Mouse (Mus musculus) liver, embryonic 12.5 days (tissue): ENCODE results near the gene Faap20. TPM values are rescaled to one million over a fixed set of nuclear protein-coding genes. Genes with fewer than 3 reads are reported as not detected.

Experiments used
- ATAC-seq: fragments of 200-750 bp; cut with Nextera tagmentation; 2 replicates; pipeline ENCODE4 v1.8.0; 2017; ENCODE audit warnings: moderate number of reproducible peaks, mild to moderate bottlenecking, moderate library complexity
- H3K27ac ChIP-seq: fragments of 300-500 bp; sonication (generic); 2 replicates; pipeline ENCODE4 v1.5.1; 2016; ENCODE audit warnings: mild to moderate bottlenecking
- H3K27me3 ChIP-seq: fragments of 300-500 bp; sonication (generic); replicated peaks from 2 replicates; pipeline ENCODE4 v1.6.1; 2016; ENCODE audit warnings: mild to moderate bottlenecking, moderate library complexity
- H3K36me3 ChIP-seq: fragments of 300-500 bp; sonication (generic); 2 replicates; pipeline ENCODE4 v1.6.1; 2016; ENCODE audit warnings: mild to moderate bottlenecking, moderate library complexity
- H3K4me1 ChIP-seq: fragments of 300-500 bp; sonication (generic); 2 replicates; pipeline ENCODE4 v1.6.1; 2016
- H3K4me2 ChIP-seq: fragments of 300-500 bp; sonication (generic); 2 replicates; pipeline ENCODE4 v1.6.1; 2016; ENCODE audit warnings: mild to moderate bottlenecking, moderate library complexity
- H3K4me3 ChIP-seq: fragments of 300-500 bp; sonication (generic); 2 replicates; pipeline ENCODE4 v1.5.1; 2016; ENCODE audit warnings: mild to moderate bottlenecking, moderate library complexity
- H3K9ac ChIP-seq: fragments of 300-500 bp; sonication (generic); 2 replicates; pipeline ENCODE4 v1.6.1; 2016; ENCODE audit warnings: mild to moderate bottlenecking, moderate library complexity
- H3K9me3 ChIP-seq: fragments of 300-500 bp; sonication (generic); replicated peaks from 2 replicates; pipeline ENCODE4 v1.6.1; 2016; ENCODE audit warnings: mild to moderate bottlenecking, moderate library complexity
- WGBS: fragments of 180-500 bp; shearing (Covaris S2); methylation state at CpG from one replicate; pipeline ENCODE4 v1.1.7; 2016; ENCODE audit not compliant: insufficient replicate concordance; 5-methylcytosine and 5-hydroxymethylcytosine counted together
- polyA plus RNA-seq: library from polyadenylated mRNA; unstranded; fragments of >200 nt; fragmentation: Nextera tagmentation; extraction: Ambion mirVana; gene quantifications from 2 replicates; pipeline ENCODE4 v1.2.1, GENCODE M21; 2016

The Faap20 gene
- polyA plus RNA-seq, 1 experiment from 2014 or later = 31.2 TPM

DNA sequence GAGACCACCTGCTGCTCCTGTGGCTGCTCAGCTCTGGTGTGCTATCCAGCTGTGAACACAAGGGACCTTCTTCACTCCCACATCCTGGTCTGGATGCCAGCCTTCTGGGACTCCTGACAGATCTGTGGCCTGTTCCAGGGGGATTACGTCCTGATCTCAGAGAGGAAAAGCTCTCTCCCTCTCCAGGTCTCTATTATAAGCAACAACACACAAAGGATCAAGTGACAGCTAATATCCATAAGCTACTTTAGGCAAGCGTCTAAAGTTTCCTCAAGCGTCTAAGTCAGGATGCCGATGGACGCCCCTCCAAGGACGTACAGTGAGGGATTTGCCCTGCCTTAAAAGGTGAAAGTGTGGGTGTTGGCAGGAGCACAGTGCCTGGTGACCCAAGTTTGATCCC, 32.6 kb downstream of the Faap20 start:
- 70% methylated on average over 6 of the region's 6 CpGs for WGBS
- Histone ChIP-seq H3K27me3 (peaks cover 6% of the 10 kb centered on the region), H3K9ac (no peak overlapping the region), H3K27ac (no peak overlapping the region), H3K4me2 (no peak overlapping the region), H3K4me3 (no peak overlapping the region), H3K36me3 (no peaks in the 10 kb centered on the region), H3K4me1 (no peaks in the 10 kb centered on the region), H3K9me3 (no peaks in the 10 kb centered on the region)
- ATAC-seq = no peak

- Histone ChIP-seq H3K4me1 (no peaks in the 10 kb centered on the region), H3K4me3 (no peak overlapping the region), H3K9me3 (no peaks in the 10 kb centered on the region), H3K27me3 (peaks cover 6% of the 10 kb centered on the region), H3K36me3 (no peaks in the 10 kb centered on the region), H3K27ac (no peak overlapping the region), H3K9ac (no peak overlapping the region), H3K4me2 (no peak overlapping the region)
- ATAC-seq = no peak
- WGBS = 38% methylated on average over 11 of the region's 11 CpGs
These were observed 33.5 kb downstream of the Faap20 start for GRCm38 (mm10) chr4:155283001-155283503.

GRCm38 (mm10) chr4:155283585-155283984, 34.0 kb downstream of the Faap20 start:
- Histone ChIP-seq H3K36me3 (no peaks in the 10 kb centered on the region), H3K4me3 (no peak overlapping the region), H3K4me2 (no peak overlapping the region), H3K9me3 (no peaks in the 10 kb centered on the region), H3K9ac (no peak overlapping the region), H3K27me3 (peaks cover 6% of the 10 kb centered on the region), H3K27ac (no peak overlapping the region), H3K4me1 (no peaks in the 10 kb centered on the region)
- no peak for ATAC-seq
- 55% methylated on average over 9 of the region's 9 CpGs for WGBS

- H3K36me3 ChIP-seq = no peaks in the 10 kb centered on the region
- no peaks in the 10 kb centered on the region for H3K4me1 ChIP-seq
- no peaks in the 10 kb centered on the region for H3K9me3 ChIP-seq
- peaks cover 6% of the 10 kb centered on the region for H3K27me3 ChIP-seq
- no peak for ATAC-seq
- H3K9ac ChIP-seq = no peak overlapping the region
- H3K4me2 ChIP-seq = no peak overlapping the region
- 65% methylated on average over 15 of the region's 15 CpGs for WGBS
- H3K27ac ChIP-seq = no peak overlapping the region
- H3K4me3 ChIP-seq = no peak overlapping the region
These were observed 35.1 kb downstream of the Faap20 start for GRCm38 (mm10) chr4:155284521-155285379.

DNA sequence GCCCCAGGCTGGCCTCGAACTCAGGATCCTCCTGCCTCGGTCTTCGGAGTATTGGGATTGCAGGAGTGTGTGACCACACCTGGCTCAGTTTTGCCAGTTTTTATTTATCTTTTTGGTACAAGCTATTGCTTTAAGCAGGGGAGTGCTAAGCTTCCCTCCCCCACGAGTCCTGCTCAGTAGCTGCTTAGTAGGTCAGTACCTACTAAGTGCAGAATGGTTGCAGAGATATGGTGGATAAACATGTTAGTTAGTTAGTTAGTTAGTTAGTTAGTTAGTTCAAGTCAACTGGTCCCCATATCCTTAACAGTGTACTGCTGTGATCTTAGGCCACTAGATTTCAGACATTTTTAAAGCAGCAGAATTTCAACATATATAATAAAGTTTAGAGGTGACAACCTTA, 36.5 kb downstream of the Faap20 start:
- H3K4me2 ChIP-seq = no peak overlapping the region
- H3K9me3 ChIP-seq = no peaks in the 10 kb centered on the region
- H3K36me3 ChIP-seq = no peaks in the 10 kb centered on the region
- 71% methylated on average over 4 of the region's 4 CpGs for WGBS
- H3K4me3 ChIP-seq = no peak overlapping the region
- no peak overlapping the region for H3K27ac ChIP-seq
- H3K4me1 ChIP-seq = 0 out of 2 replicates have a peak, but pooled peaks cover 5% of the 10 kb centered on the region
- no peak overlapping the region for H3K9ac ChIP-seq
- H3K27me3 ChIP-seq = peaks cover 6% of the 10 kb centered on the region
- no peak for ATAC-seq

- ATAC-seq = no peak
- Histone ChIP-seq H3K27me3 (peaks cover 6% of the 10 kb centered on the region), H3K4me3 (no peak overlapping the region), H3K9me3 (no peaks in the 10 kb centered on the region), H3K4me2 (no peak overlapping the region), H3K27ac (no peak overlapping the region), H3K36me3 (no peaks in the 10 kb centered on the region), H3K9ac (no peak overlapping the region), H3K4me1 (0 out of 2 replicates have a peak, but pooled peaks cover 5% of the 10 kb centered on the region)
- 72% methylated on average over 11 of the region's 11 CpGs for WGBS
These were observed 38.1 kb downstream of the Faap20 start for GRCm38 (mm10) chr4:155287713-155288112.

- H3K9me3 ChIP-seq = no peaks in the 10 kb centered on the region
- H3K9ac ChIP-seq = no peak overlapping the region
- no peak overlapping the region for H3K4me3 ChIP-seq
- H3K4me1 ChIP-seq = 0 out of 2 replicates have a peak, but pooled peaks cover 5% of the 10 kb centered on the region
- 54% methylated on average over 1 of the region's 1 CpGs for WGBS
- no peaks in the 10 kb centered on the region for H3K36me3 ChIP-seq
- no peak overlapping the region for H3K4me2 ChIP-seq
- H3K27ac ChIP-seq = no peak overlapping the region
- no peaks in the 10 kb centered on the region; the same call in none of the 2 replicates for H3K27me3 ChIP-seq
- no peak for ATAC-seq
These were observed 39.0 kb downstream of the Faap20 start for GRCm38 (mm10) chr4:155288586-155288985.

DNA sequence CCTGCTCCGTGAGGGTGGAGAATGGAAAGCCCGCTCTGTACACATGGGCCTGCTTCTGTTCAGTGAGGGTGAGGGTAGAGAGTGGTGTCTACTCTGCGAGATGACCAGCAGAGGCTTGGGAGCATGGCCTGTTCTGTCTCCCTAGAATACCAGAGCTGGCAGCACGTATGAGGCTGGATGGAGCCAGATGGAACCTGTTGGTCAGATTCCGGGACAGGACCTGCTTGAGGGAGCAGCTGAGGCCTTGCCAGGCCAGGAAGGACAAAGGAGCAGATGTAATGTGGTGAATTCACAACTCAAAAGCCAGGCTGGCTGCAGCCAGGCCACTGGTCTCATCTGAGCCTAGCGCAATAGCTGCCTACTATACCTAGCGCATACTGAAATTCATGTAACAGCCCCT, 40.4 kb downstream of the Faap20 start:
- H3K36me3 ChIP-seq = no peaks in the 10 kb centered on the region
- no peak overlapping the region for H3K4me3 ChIP-seq
- no peak overlapping the region for H3K27ac ChIP-seq
- 75% methylated on average over 7 of the region's 7 CpGs for WGBS
- no peaks in the 10 kb centered on the region for H3K9me3 ChIP-seq
- no peak overlapping the region for H3K4me2 ChIP-seq
- H3K4me1 ChIP-seq = 0 out of 2 replicates have a peak, but pooled peaks cover 5% of the 10 kb centered on the region
- no peak for ATAC-seq
- no peaks in the 10 kb centered on the region for H3K27me3 ChIP-seq
- H3K9ac ChIP-seq = no peak overlapping the region

DNA sequence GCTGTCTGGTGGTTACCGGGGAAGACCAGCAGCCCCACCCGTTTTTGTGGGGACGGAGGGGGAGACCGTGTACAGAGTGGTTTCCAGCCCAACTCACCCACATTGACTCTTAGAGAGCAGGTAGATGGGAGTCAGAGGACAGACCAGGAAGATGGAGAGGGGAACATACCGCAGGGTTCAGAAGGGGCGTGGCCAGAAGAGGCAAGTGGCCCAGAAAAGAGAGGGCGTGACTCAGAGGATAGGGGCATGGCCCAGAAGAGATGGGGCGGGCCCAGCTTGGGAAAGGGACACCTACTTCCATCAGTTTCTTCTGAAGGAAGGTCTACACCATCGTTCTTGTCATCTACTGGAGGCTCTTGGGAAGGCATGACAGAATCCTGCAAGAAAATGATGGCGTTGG, 43.3 kb downstream of the Faap20 start:
- H3K27me3 ChIP-seq = no peaks in the 10 kb centered on the region; the same call in 1 of the 2 replicates
- H3K4me2 ChIP-seq = no peak overlapping the region
- H3K4me1 ChIP-seq = 0 out of 2 replicates have a peak, but pooled peaks cover 5% of the 10 kb centered on the region
- H3K36me3 ChIP-seq = no peaks in the 10 kb centered on the region
- no peak overlapping the region for H3K9ac ChIP-seq
- ATAC-seq = no peak
- 61% methylated on average over 10 of the region's 10 CpGs for WGBS
- no peak overlapping the region for H3K4me3 ChIP-seq
- no peaks in the 10 kb centered on the region for H3K9me3 ChIP-seq
- H3K27ac ChIP-seq = no peak overlapping the region

DNA sequence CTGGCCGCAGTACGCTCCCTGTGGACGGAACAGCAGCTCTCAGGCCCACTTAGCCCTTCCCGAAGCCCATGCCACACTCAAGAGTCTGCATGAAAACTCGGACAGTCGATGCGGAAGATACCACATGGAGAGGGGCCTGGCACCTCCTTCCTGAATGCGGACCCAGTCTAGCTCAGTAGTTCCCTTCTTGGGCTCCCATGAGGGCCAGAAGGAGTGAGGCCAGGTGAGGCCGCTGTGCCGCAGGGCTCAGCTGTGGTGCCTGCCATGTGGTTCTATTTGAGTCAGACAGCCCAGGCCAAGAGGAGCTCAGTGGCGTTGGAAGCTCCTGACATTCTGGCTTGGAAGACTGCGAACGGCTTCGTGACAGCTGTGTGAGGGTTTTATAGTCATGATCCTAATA, 44.8 kb downstream of the Faap20 start:
- Histone ChIP-seq H3K9ac (no peak overlapping the region), H3K4me1 (0 out of 2 replicates have a peak, but pooled peaks cover 5% of the 10 kb centered on the region), H3K4me2 (no peak overlapping the region), H3K27ac (no peak overlapping the region), H3K9me3 (no peaks in the 10 kb centered on the region), H3K4me3 (no peak overlapping the region), H3K27me3 (no peaks in the 10 kb centered on the region; the same call in 1 of the 2 replicates), H3K36me3 (no peaks in the 10 kb centered on the region)
- no peak for ATAC-seq
- 73% methylated on average over 14 of the region's 14 CpGs for WGBS

GRCm38 (mm10) chr4:155295026-155295590, 45.5 kb downstream of the Faap20 start:
- Histone ChIP-seq H3K27me3 (no peaks in the 10 kb centered on the region; the same call in 1 of the 2 replicates), H3K9me3 (no peaks in the 10 kb centered on the region), H3K4me3 (no peak overlapping the region), H3K4me1 (0 out of 2 replicates have a peak, but pooled peaks cover 5% of the 10 kb centered on the region), H3K36me3 (no peaks in the 10 kb centered on the region), H3K4me2 (no peak overlapping the region), H3K27ac (no peak overlapping the region), H3K9ac (no peak overlapping the region)
- ATAC-seq = no peak
- 57% methylated on average over 10 of the region's 10 CpGs for WGBS

DNA sequence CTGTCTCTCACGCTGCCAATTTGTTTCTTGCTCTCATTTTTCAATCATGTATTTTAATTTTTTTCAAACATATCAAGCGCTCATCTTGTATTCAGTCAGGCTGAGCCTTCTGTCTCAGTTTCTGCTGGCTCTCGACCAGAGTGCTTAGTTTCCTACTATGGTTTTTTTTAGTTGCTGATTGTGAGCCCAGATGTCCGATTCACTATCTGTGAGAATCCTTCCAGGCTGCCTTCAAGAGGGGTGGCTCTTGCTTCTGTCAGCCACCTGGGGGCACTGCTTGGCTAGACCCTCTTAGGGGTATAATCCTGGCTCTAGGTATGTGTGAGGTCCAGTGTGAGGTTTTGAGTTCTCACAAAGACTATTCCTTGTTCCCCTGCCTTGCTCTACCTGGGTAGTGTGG, 46.4 kb downstream of the Faap20 start:
- Histone ChIP-seq H3K36me3 (no peaks in the 10 kb centered on the region), H3K9me3 (no peaks in the 10 kb centered on the region), H3K4me1 (0 out of 2 replicates have a peak, but pooled peaks cover under 1% of the 10 kb centered on the region), H3K27ac (no peak overlapping the region), H3K27me3 (no peaks in the 10 kb centered on the region; the same call in 1 of the 2 replicates), H3K4me2 (no peak overlapping the region), H3K4me3 (no peak overlapping the region), H3K9ac (no peak overlapping the region)
- WGBS = 51% methylated on average over 4 of the region's 4 CpGs
- ATAC-seq = no peak
